Mouse (Mus musculus) ES-E14 (cell line): ENCODE data around the gene Ssna1.

Source experiments
- CHD2 ChIP-seq: IDR thresholded peaks from 2 replicates; pipeline ENCODE4 v1.6.1; 2014; ENCODE audit warnings: mild to moderate bottlenecking, low read depth, low read length, inconsistent platforms
- HCFC1 ChIP-seq: IDR thresholded peaks from 2 replicates; pipeline ENCODE4 v1.6.1; 2012; ENCODE audit warnings: low read length, inconsistent platforms, borderline replicate concordance; ENCODE audit not compliant: insufficient read depth
- ZC3H11A ChIP-seq: IDR thresholded peaks from 2 replicates; pipeline ENCODE4 v1.6.1; 2012; ENCODE audit warnings: low read depth, mild to moderate bottlenecking, inconsistent platforms, low read length, borderline replicate concordance
- ZNF384 ChIP-seq: IDR thresholded peaks from 2 replicates; pipeline ENCODE4 v1.6.1; 2012; ENCODE audit warnings: low read depth, low read length, inconsistent platforms

DNA sequence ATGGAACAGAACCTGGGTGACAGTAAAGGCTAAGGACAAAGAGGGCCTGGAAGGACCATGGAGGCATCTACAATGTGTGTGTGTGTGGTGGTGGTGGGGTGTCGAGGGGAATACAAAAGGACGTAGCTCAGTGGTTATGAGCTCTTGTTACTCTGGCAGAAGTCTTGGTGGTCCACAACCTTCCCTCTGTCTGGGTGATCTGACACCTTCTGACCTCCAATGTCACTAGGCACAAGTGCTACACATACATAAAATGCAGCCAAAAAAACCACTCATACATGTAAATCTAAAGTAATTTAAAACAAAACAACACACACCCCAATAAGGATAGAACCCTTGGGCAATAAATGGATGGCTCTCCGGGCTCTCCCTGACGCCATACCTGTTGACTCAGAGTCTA, 44.8 kb downstream of the Ssna1 start:
- TF ChIP-seq ZC3H11A (no peak), ZNF384 (no peak), HCFC1 (no peak), CHD2 (no peak)
